Mouse (Mus musculus) brown adipose tissue, adult 24 weeks (tissue): ENCODE measurements around the gene Ube2q2. TPM values are rescaled to one million over a fixed set of nuclear protein-coding genes. Genes with fewer than 3 reads are reported as not detected.

Experiments
- polyA plus RNA-seq: library from polyadenylated mRNA; stranded (reverse); fragments of >200 nt; gene quantifications from 2 replicates; pipeline ENCODE4 v1.2.4, GENCODE M21; 2012; ENCODE audit not compliant: missing spikeins, insufficient read depth, insufficient read length

The Ube2q2 gene
- polyA plus RNA-seq, 1 experiment: 50.8 TPM

Other genes starting within 250 kb of the Ube2q2 start
- gene Hykk, start 231.6 kb upstream of the Ube2q2 start, polyA plus RNA-seq: 2.0 and 2.1 TPM in 2 replicates
- gene Psma4, start 198.1 kb upstream of the Ube2q2 start, polyA plus RNA-seq: 266 and 280 TPM in 2 replicates
- 2.0 TPM in 1 of 2 replicates, not detected in the other for gene AY074887, start 197.9 kb upstream of the Ube2q2 start, polyA plus RNA-seq
- not detected in 2 replicates for gene Chrna5, start 168.0 kb upstream of the Ube2q2 start, polyA plus RNA-seq
- gene Chrna3, start 122.3 kb upstream of the Ube2q2 start, polyA plus RNA-seq: not detected in 2 replicates
- not detected in 2 replicates for gene Chrnb4, start 100.1 kb upstream of the Ube2q2 start, polyA plus RNA-seq
- 19.0 and 21.6 TPM in 2 replicates for gene Fbxo22, start 60.1 kb downstream of the Ube2q2 start, polyA plus RNA-seq
- gene Nrg4, start 178.0 kb downstream of the Ube2q2 start, polyA plus RNA-seq: 184 and 242 TPM in 2 replicates
- gene Tmem266, start 178.1 kb downstream of the Ube2q2 start, polyA plus RNA-seq: 1.1 and 1.5 TPM in 2 replicates